Mouse (Mus musculus) urinary bladder, adult 2 months (tissue): ENCODE data around the gene Gps2. TPM values are rescaled to one million over a fixed set of nuclear protein-coding genes. Genes with fewer than 3 reads are reported as not detected.

ENCODE experiments used
- DNase-seq: peaks from one replicate; pipeline ENCODE4 v3.0.0; 2022; ENCODE audit warnings: low spot score
- polyA plus RNA-seq: library from polyadenylated mRNA; depleted of rRNA; stranded (reverse); fragments of >200 nt; gene quantifications from 2 replicates; pipeline ENCODE4 v1.2.3, GENCODE M21; 2012

Gene Gps2
- polyA plus RNA-seq, 1 experiment: 63.2 TPM

GRCm38 (mm10) chr11:69886907-69887635, 26.6 kb upstream of the Gps2 start:
- no peak for DNase-seq

- no peak for DNase-seq
These were observed 22.2 kb upstream of the Gps2 start for GRCm38 (mm10) chr11:69891482-69891881.

- no peak for DNase-seq
These were observed 19.0 kb upstream of the Gps2 start for GRCm38 (mm10) chr11:69894671-69895070.

- DNase-seq: no peak
These were observed 18.4 kb upstream of the Gps2 start, which contains the start of gene Acap1 for GRCm38 (mm10) chr11:69895291-69895690. Gene Acap1, minus strand, starts transcription at chr11:69895539.

GRCm38 (mm10) chr11:69899870-69900269, 13.8 kb upstream of the Gps2 start:
- DNase-seq: no peak

- peak; percentile 71 for DNase-seq
These were observed 12.9 kb upstream of the Gps2 start, which contains the start of the genes 2810408A11Rik and Neurl4 for GRCm38 (mm10) chr11:69900471-69901405. Gene 2810408A11Rik, minus strand, starts transcription at chr11:69900987. Gene Neurl4, plus strand, starts transcription at chr11:69901072.

GRCm38 (mm10) chr11:69901406-69901846, 12.3 kb upstream of the Gps2 start:
- DNase-seq: peak; percentile 85

- DNase-seq: no peak
These were observed 11.7 kb upstream of the Gps2 start for GRCm38 (mm10) chr11:69901993-69902392.

GRCm38 (mm10) chr11:69902972-69903371, 10.7 kb upstream of the Gps2 start:
- DNase-seq: no peak

- DNase-seq: no peak
These were observed 9.4 kb upstream of the Gps2 start for GRCm38 (mm10) chr11:69904311-69904710.

- no peak for DNase-seq
These were observed 5.0 kb upstream of the Gps2 start for GRCm38 (mm10) chr11:69908645-69909044.

- DNase-seq: no peak
These were observed 4.5 kb upstream of the Gps2 start for GRCm38 (mm10) chr11:69909174-69909573.

GRCm38 (mm10) chr11:69910177-69910576, 3.5 kb upstream of the Gps2 start:
- DNase-seq: no peak

- DNase-seq: no peak
These were observed 2.7 kb upstream of the Gps2 start for GRCm38 (mm10) chr11:69910781-69911560.

- DNase-seq: no peak
These were observed 2.0 kb upstream of the Gps2 start for GRCm38 (mm10) chr11:69911701-69912100.

GRCm38 (mm10) chr11:69912716-69913530, 765 bp upstream of the Gps2 start:
- DNase-seq: no peak

GRCm38 (mm10) chr11:69914372-69914764, 680 bp downstream of the Gps2 start:
- no peak for DNase-seq

GRCm38 (mm10) chr11:69914917-69915430, 1.3 kb downstream of the Gps2 start:
- DNase-seq: no peak

- no peak for DNase-seq
These were observed 2.3 kb downstream of the Gps2 start for GRCm38 (mm10) chr11:69915667-69916627.
